Mouse (Mus musculus) heart, embryonic 12.5 days (tissue): ENCODE measurements at regions not wholly inside any gene's neighbourhood (a gene's known extent, or its start where the extent isn't known, plus 50 kb on each side); places are given as distances from the start of the nearest gene placed in this dataset. TPM values are rescaled to one million over a fixed set of nuclear protein-coding genes. Genes with fewer than 3 reads are reported as not detected.

Experiments
- ATAC-seq: fragments of 200-750 bp; cut with Nextera tagmentation; 2 replicates; pipeline ENCODE4 v1.8.0; 2017; ENCODE audit warnings: moderate TSS enrichment, moderate library complexity; ENCODE audit not compliant: insufficient number of reproducible peaks, low FRiP score
- H3K27ac ChIP-seq: fragments of 300-500 bp; sonication (generic); 2 replicates; pipeline ENCODE4 v1.5.1; 2016; ENCODE audit warnings: mild to moderate bottlenecking, moderate library complexity; ENCODE audit not compliant: poor library complexity, severe bottlenecking
- H3K27me3 ChIP-seq: fragments of 300-500 bp; sonication (generic); replicated peaks from 2 replicates; pipeline ENCODE4 v1.6.1; 2016; ENCODE audit warnings: mild to moderate bottlenecking, moderate library complexity
- H3K36me3 ChIP-seq: fragments of 300-500 bp; sonication (generic); 2 replicates; pipeline ENCODE4 v1.6.1; 2016; ENCODE audit warnings: mild to moderate bottlenecking, moderate library complexity
- H3K4me1 ChIP-seq: fragments of 300-500 bp; sonication (generic); replicated peaks from 2 replicates; pipeline ENCODE4 v1.6.1; 2016; ENCODE audit warnings: mild to moderate bottlenecking
- H3K4me2 ChIP-seq: fragments of 300-500 bp; sonication (generic); 2 replicates; pipeline ENCODE4 v1.6.1; 2016; ENCODE audit warnings: mild to moderate bottlenecking, moderate library complexity
- H3K4me3 ChIP-seq: fragments of 300-500 bp; sonication (generic); 2 replicates; pipeline ENCODE4 v1.5.1; 2016; ENCODE audit warnings: mild to moderate bottlenecking
- H3K9ac ChIP-seq: fragments of 300-500 bp; sonication (generic); 2 replicates; pipeline ENCODE4 v1.6.1; 2016; ENCODE audit warnings: mild to moderate bottlenecking, moderate library complexity
- H3K9me3 ChIP-seq: fragments of 300-500 bp; sonication (generic); replicated peaks from 2 replicates; pipeline ENCODE4 v1.6.1; 2016; ENCODE audit warnings: mild to moderate bottlenecking, moderate library complexity
- WGBS: fragments of 180-500 bp; shearing (Covaris S2); methylation state at CpG from one replicate; pipeline ENCODE4 v1.1.7; 2016; 5-methylcytosine and 5-hydroxymethylcytosine counted together
- microRNA counts: library from miRNA; unstranded; fragments of <30 nt; microRNA quantifications from one replicate; lab custom pipeline; 2017
- microRNA-seq: library from miRNA; unstranded; fragments of <30 nt; microRNA quantifications from one replicate; pipeline ENCODE4, GENCODE M21; 2017

- H3K4me2 ChIP-seq: no peak overlapping the region
- H3K27ac ChIP-seq: no peak overlapping the region
- H3K27me3 ChIP-seq: no peaks in the 10 kb centered on the region
- H3K4me1 ChIP-seq: no peaks in the 10 kb centered on the region
- H3K9me3 ChIP-seq: no peaks in the 10 kb centered on the region
- H3K4me3 ChIP-seq: no peak overlapping the region
- no peak overlapping the region for H3K9ac ChIP-seq
- ATAC-seq: no peak
- H3K36me3 ChIP-seq: no peaks in the 10 kb centered on the region
- 70% methylated on average over 2 of the region's 2 CpGs for WGBS
Measured at GRCm38 (mm10) chr13:75652966-75653365, 53.6 kb upstream of the Ell2 start.

MicroRNAs encoded in the stretch of these regions (microRNA counts, 519-probe panel; counts per million panel counts)
- not detected for microRNA mmu-miR-682 (lab: Ali Mortazavi, UCI)

Small RNAs in the stretch of these regions (microRNA-seq; reads per million reads assigned to microRNA genes)
- gene Mir682: not detected
